Mouse (Mus musculus) bone marrow macrophage, adult 2 months (primary cell): ENCODE measurements around the gene Ankle1. TPM values are rescaled to one million over a fixed set of nuclear protein-coding genes. Genes with fewer than 3 reads are reported as not detected.
"Not testable (repeated sequence)": the region's sequence is repeated elsewhere in the genome, so short reads cannot be mapped to it uniquely, and the experiment has no call there.

Experiments
- H3K27ac ChIP-seq: 2 replicates; pipeline ENCODE4 v1.5.1; 2012; ENCODE audit warnings: low read depth, low read length; ENCODE audit not compliant: insufficient read depth
- H3K4me1 ChIP-seq: 2 replicates; pipeline ENCODE4 v1.6.1; 2012; ENCODE audit warnings: low read length; ENCODE audit not compliant: control insufficient read depth, insufficient read depth
- H3K4me3 ChIP-seq: 2 replicates; pipeline ENCODE4 v1.5.1; 2012; ENCODE audit warnings: mild to moderate bottlenecking, low read length, moderate library complexity; ENCODE audit not compliant: insufficient read depth
- CTCF ChIP-seq: IDR thresholded peaks from 2 replicates; pipeline ENCODE4 v1.5.1; 2012; ENCODE audit warnings: low read depth, mild to moderate bottlenecking, low read length, moderate library complexity
- POLR2A ChIP-seq: IDR thresholded peaks from 2 replicates; pipeline ENCODE4 v1.6.1; 2012; ENCODE audit warnings: mild to moderate bottlenecking, low read depth, low read length, borderline replicate concordance
- polyA plus RNA-seq: library from polyadenylated mRNA; stranded (reverse); fragments of >200 nt; gene quantifications from 2 replicates; pipeline ENCODE4 v1.2.4, GENCODE M21; 2012; ENCODE audit not compliant: missing spikeins, insufficient read depth, insufficient read length

Gene Ankle1
- polyA plus RNA-seq, 1 experiment = 9.8 TPM

DNA sequence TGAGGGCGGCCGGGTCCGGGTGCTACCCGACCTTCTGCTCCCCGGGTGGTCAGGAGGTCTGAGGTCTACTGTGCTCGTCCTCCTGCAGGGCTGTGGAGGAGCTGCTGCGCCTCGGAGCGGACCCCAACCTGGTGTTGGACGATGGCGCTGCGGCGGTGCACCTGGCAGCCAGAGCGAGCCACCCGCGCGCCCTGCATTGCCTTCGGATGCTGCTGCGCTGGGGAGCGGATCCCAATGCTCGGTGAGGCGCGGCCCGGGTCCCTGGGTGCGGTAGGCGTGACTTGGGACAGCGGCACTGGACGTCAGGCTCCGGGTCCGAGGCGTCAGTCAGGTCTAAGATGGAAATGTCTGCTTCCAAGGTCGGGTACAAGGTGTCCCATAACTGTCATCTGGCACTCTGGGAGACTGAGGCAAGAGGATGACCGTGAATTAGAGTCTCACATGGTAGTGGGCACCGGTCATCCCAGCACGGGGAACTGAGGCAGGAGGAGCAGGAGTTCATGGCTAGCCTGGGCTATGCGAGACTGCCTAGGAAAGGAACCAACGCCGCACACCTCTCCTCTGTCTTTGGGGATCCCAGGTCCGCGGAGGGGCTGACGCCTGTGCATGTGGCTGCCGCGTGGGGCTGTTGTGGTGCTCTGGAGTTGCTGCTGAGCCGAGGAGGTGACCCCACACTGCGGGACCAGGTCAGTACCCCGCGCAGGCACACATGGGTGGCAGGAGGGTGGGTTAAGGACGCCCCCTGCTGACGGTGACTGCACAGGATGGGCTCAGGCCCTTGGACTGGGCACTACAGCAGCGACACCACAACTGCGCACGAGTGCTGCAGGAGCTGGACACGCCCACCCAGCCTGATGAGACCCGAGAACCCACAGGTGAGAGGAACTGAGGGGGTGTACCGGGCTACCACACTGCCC is 547 bp downstream of the Ankle1 start:
- Histone ChIP-seq H3K4me1 (peaks cover 22% of the 10 kb centered on the region), H3K27ac (peak overlapping the region; percentile 27; the same call in 1 of the 2 replicates), H3K4me3 (peak overlapping the region; percentile 79)
- no peak for TF ChIP-seq POLR2A
- TF ChIP-seq CTCF = peak; percentile 48

GRCm38 (mm10) chr8:71407441-71407840 is 1.6 kb downstream of the Ankle1 start:
- TF ChIP-seq CTCF = no peak
- no peak for TF ChIP-seq POLR2A
- H3K4me3 ChIP-seq = no peak overlapping the region
- no peak overlapping the region for H3K27ac ChIP-seq
- peaks cover 28% of the 10 kb centered on the region for H3K4me1 ChIP-seq

DNA sequence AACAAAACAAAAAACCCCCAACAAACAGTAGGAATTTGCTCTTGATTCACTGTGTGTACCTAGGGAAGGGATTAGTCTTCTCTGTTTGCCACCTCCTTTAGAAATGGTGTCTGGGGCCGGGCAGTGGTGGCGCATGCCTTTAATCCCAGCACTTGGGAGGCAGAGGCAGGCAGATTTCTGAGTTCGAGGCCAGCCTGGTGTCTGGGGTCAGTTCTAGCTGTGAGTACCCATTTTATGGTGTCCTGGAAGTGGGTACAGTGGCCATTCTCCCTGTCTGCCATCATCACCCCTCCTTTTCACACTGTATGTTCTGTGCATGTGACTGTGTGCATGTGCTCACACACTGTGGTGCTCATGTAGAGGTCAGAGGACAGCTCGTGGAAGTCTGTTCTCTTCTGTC is 2.4 kb downstream of the Ankle1 start:
- Histone ChIP-seq H3K4me3 (no peak overlapping the region), H3K4me1 (peaks cover 28% of the 10 kb centered on the region), H3K27ac (no peak overlapping the region)
- no peak for TF ChIP-seq CTCF
- no peak for TF ChIP-seq POLR2A

- Histone ChIP-seq H3K4me3 (no peak overlapping the region), H3K4me1 (peaks cover 10% of the 10 kb centered on the region), H3K27ac (no peak overlapping the region)
- TF ChIP-seq POLR2A (no peak), CTCF (no peak)
Measured at GRCm38 (mm10) chr8:71411535-71412273, 5.9 kb downstream of the Ankle1 start.

DNA sequence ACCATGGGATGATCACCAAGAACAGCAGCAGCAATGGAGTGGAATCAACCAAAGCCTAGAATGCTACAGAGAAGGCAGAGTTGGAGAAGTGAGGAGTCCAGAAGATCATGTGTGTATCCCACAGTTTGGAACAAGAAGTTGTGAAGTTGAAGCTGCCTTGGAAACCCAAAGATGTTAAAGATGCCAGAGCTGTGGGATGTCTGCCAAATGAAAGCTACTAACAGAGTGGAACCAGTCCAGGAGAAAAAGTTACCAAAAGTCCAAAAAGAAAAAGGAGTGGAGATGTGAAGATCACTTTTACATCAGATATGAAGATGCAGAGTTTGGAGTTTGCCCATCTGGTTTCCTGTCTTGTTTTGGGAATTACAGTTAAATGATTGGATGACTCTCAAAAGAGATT is 16.3 kb downstream of the Ankle1 start:
- Histone ChIP-seq H3K4me3 (no peak overlapping the region), H3K4me1 (peaks cover 8% of the 10 kb centered on the region), H3K27ac (no peak overlapping the region)
- TF ChIP-seq CTCF (no peak), POLR2A (no peak)

GRCm38 (mm10) chr8:71432935-71433334 is 27.1 kb downstream of the Ankle1 start:
- not testable (repeated sequence) for H3K4me1 ChIP-seq, H3K27ac ChIP-seq, H3K4me3 ChIP-seq

DNA sequence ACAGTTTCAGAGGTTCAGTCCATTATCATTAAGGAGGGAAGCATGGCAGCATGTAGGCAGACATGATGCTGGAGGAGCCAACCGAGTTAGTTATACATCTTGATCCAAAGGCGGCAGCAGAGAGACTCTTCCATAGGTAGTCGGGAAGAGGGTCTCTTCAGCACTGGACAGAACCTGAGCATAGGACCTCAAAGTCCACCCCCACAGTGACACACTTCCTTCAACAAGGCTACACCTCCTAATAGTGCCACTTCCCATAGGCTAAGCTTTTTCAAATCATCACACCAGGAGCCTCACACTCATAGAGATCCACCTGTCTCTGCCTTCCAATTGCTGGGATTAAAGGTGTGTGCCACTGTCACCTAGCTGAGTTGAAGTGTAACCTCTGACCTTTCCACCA is 31.2 kb downstream of the Ankle1 start:
- no peak for TF ChIP-seq POLR2A
- Histone ChIP-seq H3K27ac (no peak overlapping the region), H3K4me1 (no peaks in the 10 kb centered on the region), H3K4me3 (no peak overlapping the region)

GRCm38 (mm10) chr8:71441404-71441803 is 35.6 kb downstream of the Ankle1 start:
- Histone ChIP-seq H3K4me1 (peaks cover 8% of the 10 kb centered on the region), H3K4me3 (no peak overlapping the region), H3K27ac (no peak overlapping the region)
- TF ChIP-seq CTCF (no peak), POLR2A (no peak)

- H3K4me3 ChIP-seq = no peak overlapping the region
- no peak overlapping the region for H3K27ac ChIP-seq
- TF ChIP-seq POLR2A (no peak), CTCF (no peak)
- peaks cover 8% of the 10 kb centered on the region for H3K4me1 ChIP-seq
Measured at GRCm38 (mm10) chr8:71445096-71445495, 39.3 kb downstream of the Ankle1 start.

DNA sequence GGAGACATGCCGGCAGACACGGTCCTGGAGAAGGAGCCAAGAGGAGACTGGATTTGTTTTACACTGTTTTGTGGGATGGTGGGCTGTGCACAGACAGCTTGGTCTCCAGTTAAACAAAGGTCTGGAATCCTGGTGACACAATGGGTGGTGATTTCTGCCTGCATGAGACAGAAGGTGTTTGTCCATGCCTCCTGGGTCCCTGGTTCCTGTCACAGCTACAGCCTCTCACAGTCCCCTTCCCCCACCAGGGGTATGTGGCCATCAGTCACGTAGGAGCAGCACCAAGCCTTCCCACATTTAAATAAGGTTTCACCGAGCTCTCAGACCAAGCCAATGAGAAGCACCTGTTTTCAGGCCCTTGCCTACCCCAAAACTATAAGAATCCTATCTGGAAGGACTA is 45.5 kb downstream of the Ankle1 start:
- H3K4me3 ChIP-seq = no peak overlapping the region
- no peak overlapping the region for H3K27ac ChIP-seq
- H3K4me1 ChIP-seq = no peaks in the 10 kb centered on the region
- no peak for TF ChIP-seq POLR2A
- no peak for TF ChIP-seq CTCF

DNA sequence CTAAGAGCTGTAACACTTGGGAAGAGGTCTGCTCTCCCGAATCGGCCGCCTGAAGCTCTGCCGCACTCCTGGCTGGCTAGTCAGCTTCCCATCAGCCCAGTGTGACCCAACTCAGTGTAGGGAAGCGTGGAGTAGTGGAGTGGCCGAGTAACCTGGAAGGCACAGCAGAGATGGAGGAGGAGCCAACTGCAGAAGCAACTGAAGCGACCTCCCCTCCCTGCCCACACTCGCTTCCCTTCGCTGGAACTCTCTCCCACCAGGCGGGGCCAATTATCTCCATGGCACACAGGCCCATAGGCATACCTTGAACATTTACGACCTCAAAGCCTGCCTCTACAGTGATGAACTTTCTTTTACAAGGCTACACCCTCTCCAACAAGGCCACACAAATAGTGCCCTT is 46.0 kb downstream of the Ankle1 start:
- H3K4me3 ChIP-seq = no peak overlapping the region
- no peaks in the 10 kb centered on the region for H3K4me1 ChIP-seq
- TF ChIP-seq CTCF (no peak), POLR2A (no peak)
- H3K27ac ChIP-seq = no peak overlapping the region
